Mouse (Mus musculus) lung, adult 2 months (tissue): ENCODE measurements at regions not wholly inside any gene's neighbourhood (a gene's known extent, or its start where the extent isn't known, plus 50 kb on each side); places are given as distances from the start of the nearest gene placed in this dataset.

ENCODE experiments used
- DNase-seq: peaks from one replicate; pipeline ENCODE4 v3.0.0; 2022
- H3K4me1 ChIP-seq: fragments of 200-500 bp; 2 replicates; pipeline ENCODE4 v1.6.1; 2011; ENCODE audit warnings: low read length; ENCODE audit not compliant: control insufficient read depth, insufficient read depth
- H3K4me3 ChIP-seq: fragments of 200-500 bp; replicated peaks from 2 replicates; pipeline ENCODE3; 2011; ENCODE audit warnings: low read depth, mild to moderate bottlenecking, control low read depth, low read length; ENCODE audit errors: extremely low read depth
- CTCF ChIP-seq: fragments of 200-500 bp; IDR thresholded peaks from 2 replicates; pipeline ENCODE4 v1.5.1; 2011; ENCODE audit warnings: mild to moderate bottlenecking, low read length, control low read depth; ENCODE audit not compliant: insufficient read depth
- POLR2A ChIP-seq: fragments of 200-500 bp; IDR thresholded peaks from 2 replicates; pipeline ENCODE4 v1.6.1; 2011; ENCODE audit warnings: low read depth, mild to moderate bottlenecking, control low read depth, low read length, borderline replicate concordance; ENCODE audit errors: extremely low read depth
- WGBS: fragments of 180-500 bp; shearing (Covaris S2); methylation state at CpG from one replicate; pipeline ENCODE4 v1.1.7; 2018; 5-methylcytosine and 5-hydroxymethylcytosine counted together

- Histone ChIP-seq H3K4me1 (peaks cover 11% of the 10 kb centered on the region), H3K4me3 (no peak overlapping the region)
- TF ChIP-seq CTCF: no peak
- no peak for TF ChIP-seq POLR2A
- no peak for DNase-seq
Observed at GRCm38 (mm10) chr2:114784191-114784590, 129.4 kb upstream of the Dph6 start.

- TF ChIP-seq CTCF: no peak
- no peak for TF ChIP-seq POLR2A
- 96% methylated on average over 3 of the region's 3 CpGs for WGBS
- H3K4me1 ChIP-seq: peaks cover 3% of the 10 kb centered on the region; the same call in 1 of the 2 replicates
- no peak for DNase-seq
- no peak overlapping the region for H3K4me3 ChIP-seq
Observed at GRCm38 (mm10) chr2:114788251-114788650, 133.5 kb upstream of the Dph6 start.

- TF ChIP-seq CTCF (no peak), POLR2A (no peak)
- Histone ChIP-seq H3K4me1 (peaks cover 4% of the 10 kb centered on the region; the same call in 1 of the 2 replicates), H3K4me3 (no peak overlapping the region)
- no peak for DNase-seq
- WGBS: 87% methylated on average over 6 of the region's 6 CpGs
Observed at GRCm38 (mm10) chr2:114796630-114797290, 142.0 kb upstream of the Dph6 start.

- DNase-seq: no peak
- Histone ChIP-seq H3K4me1 (peaks cover 4% of the 10 kb centered on the region; the same call in 1 of the 2 replicates), H3K4me3 (no peak overlapping the region)
- 3% methylated on average over 1 of the region's 1 CpGs for WGBS
- TF ChIP-seq CTCF (no peak), POLR2A (no peak)
Observed at GRCm38 (mm10) chr2:114797291-114797650, 142.5 kb upstream of the Dph6 start.

GRCm38 (mm10) chr2:114803241-114803640 is 148.5 kb upstream of the Dph6 start:
- 57% methylated on average over 3 of the region's 3 CpGs for whole genome bisulfite sequencing
- peaks cover 5% of the 10 kb centered on the region; the same call in 1 of the 2 replicates for H3K4me1 ChIP-seq
- no peak overlapping the region for H3K4me3 ChIP-seq
- no peak for TF ChIP-seq POLR2A
- TF ChIP-seq CTCF: no peak
- DNase-seq: no peak

- H3K4me1 ChIP-seq: peaks cover 5% of the 10 kb centered on the region; the same call in 1 of the 2 replicates
- no peak overlapping the region for H3K4me3 ChIP-seq
- DNase-seq: no peak
- WGBS: 32% methylated on average over 3 of the region's 3 CpGs
- TF ChIP-seq CTCF (no peak), POLR2A (no peak)
Observed at GRCm38 (mm10) chr2:114803928-114804327, 149.2 kb upstream of the Dph6 start.

GRCm38 (mm10) chr2:114805436-114806047 is 150.8 kb upstream of the Dph6 start:
- Histone ChIP-seq H3K4me1 (peaks cover 5% of the 10 kb centered on the region; the same call in 1 of the 2 replicates), H3K4me3 (no peak overlapping the region)
- 53% methylated on average over 3 of the region's 3 CpGs for WGBS
- TF ChIP-seq CTCF: no peak
- no peak for TF ChIP-seq POLR2A
- no peak for DNase-seq

GRCm38 (mm10) chr2:114808046-114808445 is 153.3 kb upstream of the Dph6 start:
- WGBS: 65% methylated on average over 5 of the region's 5 CpGs
- TF ChIP-seq CTCF (no peak), POLR2A (no peak)
- peaks cover 2% of the 10 kb centered on the region; the same call in 1 of the 2 replicates for H3K4me1 ChIP-seq
- H3K4me3 ChIP-seq: no peak overlapping the region
- no peak for DNase-seq

- TF ChIP-seq CTCF (no peak), POLR2A (no peak)
- no peak overlapping the region for H3K4me3 ChIP-seq
- H3K4me1 ChIP-seq: no peaks in the 10 kb centered on the region
- DNase-seq: no peak
- WGBS: 37% methylated on average over 11 of the region's 11 CpGs
Observed at GRCm38 (mm10) chr2:114812141-114812902, 157.6 kb upstream of the Dph6 start.

GRCm38 (mm10) chr2:114812903-114813290 is 158.1 kb upstream of the Dph6 start:
- H3K4me3 ChIP-seq: no peak overlapping the region
- WGBS: 46% methylated on average over 3 of the region's 3 CpGs
- no peaks in the 10 kb centered on the region for H3K4me1 ChIP-seq
- no peak for TF ChIP-seq POLR2A
- TF ChIP-seq CTCF: no peak
- DNase-seq: no peak
